Mouse (Mus musculus): ENCODE measurements around the gene Camk1d. TPM values are rescaled to one million over a fixed set of nuclear protein-coding genes. Genes with fewer than 3 reads are reported as not detected.
"Not testable (repeated sequence)": the region's sequence is repeated elsewhere in the genome, so short reads cannot be mapped to it uniquely, and the experiment has no call there.

Gene Camk1d
- polyA plus RNA-seq, 1 experiment from 2014 or later, result 6.7 TPM

DNA sequence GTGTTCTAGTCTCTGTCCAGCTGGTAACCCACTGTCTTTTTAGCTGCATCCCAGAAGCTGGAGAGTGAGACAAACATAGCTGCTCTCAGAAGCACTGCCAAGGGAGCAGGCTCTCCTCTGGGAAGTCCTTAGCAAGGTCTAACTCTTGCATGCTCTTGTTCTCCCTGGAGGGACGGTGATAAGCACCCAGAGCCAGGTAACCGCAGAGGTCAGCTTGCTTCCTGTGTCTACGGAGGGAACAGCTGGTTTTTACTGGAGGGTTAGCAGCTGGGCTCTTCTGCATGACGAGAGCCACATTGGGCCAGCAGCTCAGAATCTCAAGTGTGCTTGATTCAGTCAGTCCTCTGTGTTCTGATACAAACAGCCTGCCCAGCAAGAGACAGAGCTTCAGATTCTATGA is 425.7 kb downstream of the Camk1d start:
- no peak overlapping the region for H3K9ac ChIP-seq
- H3K27me3 ChIP-seq (ENCODE audit: control insufficient read depth, insufficient read depth, low read length), result no peaks in the 10 kb centered on the region
- H3K4me1 ChIP-seq (replicated peaks; ENCODE audit: control insufficient read depth, insufficient read depth, low read length), result no peaks in the 10 kb centered on the region
- WGBS, result 91% methylated on average over 4 of the region's 4 CpGs
- H3K4me3 ChIP-seq (replicated peaks; ENCODE audit: low read length), result no peak overlapping the region
- no peak overlapping the region for H3K27ac ChIP-seq
- no peaks in the 10 kb centered on the region for H3K36me3 ChIP-seq (replicated peaks; ENCODE audit: control insufficient read depth, insufficient read depth)
- no peak overlapping the region for H3K4me2 ChIP-seq (replicated peaks)
- no peaks in the 10 kb centered on the region for H3K9me3 ChIP-seq (ENCODE audit: control insufficient read depth, low read length)
- no peak for ATAC-seq (ENCODE audit: low FRiP score)
- DNase-seq (ENCODE audit: low spot score), result no peak

- Histone ChIP-seq H3K27me3 (ENCODE audit: control insufficient read depth, insufficient read depth, low read length) (no peaks in the 10 kb centered on the region), H3K9me3 (ENCODE audit: control insufficient read depth, low read length) (no peaks in the 10 kb centered on the region), H3K4me1 (replicated peaks; ENCODE audit: control insufficient read depth, insufficient read depth, low read length) (no peaks in the 10 kb centered on the region), H3K9ac (no peak overlapping the region), H3K27ac (no peak overlapping the region), H3K4me2 (replicated peaks) (no peak overlapping the region), H3K4me3 (replicated peaks; ENCODE audit: low read length) (no peak overlapping the region), H3K36me3 (replicated peaks; ENCODE audit: control insufficient read depth, insufficient read depth) (no peaks in the 10 kb centered on the region)
- 95% methylated on average over 3 of the region's 3 CpGs for WGBS
- DNase-seq (ENCODE audit: low spot score) (no peak), ATAC-seq (ENCODE audit: low FRiP score) (no peak)
These were observed 427.3 kb downstream of the Camk1d start for GRCm38 (mm10) chr2:5287044-5287380.

- H3K4me3 ChIP-seq (replicated peaks; ENCODE audit: low read length), result no peak overlapping the region
- WGBS, result 85% methylated on average over 5 of the region's 5 CpGs
- no peak overlapping the region for H3K27ac ChIP-seq
- H3K9ac ChIP-seq, result no peak overlapping the region
- H3K4me1 ChIP-seq (replicated peaks; ENCODE audit: control insufficient read depth, insufficient read depth, low read length), result no peaks in the 10 kb centered on the region
- H3K9me3 ChIP-seq (ENCODE audit: control insufficient read depth, low read length), result no peaks in the 10 kb centered on the region
- H3K27me3 ChIP-seq (ENCODE audit: control insufficient read depth, insufficient read depth, low read length), result no peaks in the 10 kb centered on the region
- H3K4me2 ChIP-seq (replicated peaks), result no peak overlapping the region
- H3K36me3 ChIP-seq (replicated peaks; ENCODE audit: control insufficient read depth, insufficient read depth), result no peaks in the 10 kb centered on the region
- DNase-seq (ENCODE audit: low spot score), result no peak
- ATAC-seq (ENCODE audit: low FRiP score), result no peak
These were observed 427.9 kb downstream of the Camk1d start for GRCm38 (mm10) chr2:5286189-5287043.

GRCm38 (mm10) chr2:5284351-5284750 is 430.0 kb downstream of the Camk1d start:
- WGBS, result 92% methylated on average over 5 of the region's 5 CpGs
- Histone ChIP-seq H3K9ac (no peak overlapping the region), H3K4me2 (replicated peaks) (no peak overlapping the region), H3K4me3 (replicated peaks; ENCODE audit: low read length) (no peak overlapping the region), H3K9me3 (ENCODE audit: control insufficient read depth, low read length) (no peaks in the 10 kb centered on the region), H3K27ac (no peak overlapping the region), H3K4me1 (replicated peaks; ENCODE audit: control insufficient read depth, insufficient read depth, low read length) (no peaks in the 10 kb centered on the region), H3K27me3 (ENCODE audit: control insufficient read depth, insufficient read depth, low read length) (no peaks in the 10 kb centered on the region), H3K36me3 (replicated peaks; ENCODE audit: control insufficient read depth, insufficient read depth) (no peaks in the 10 kb centered on the region)
- no peak for ATAC-seq (ENCODE audit: low FRiP score)
- DNase-seq (ENCODE audit: low spot score), result no peak

DNA sequence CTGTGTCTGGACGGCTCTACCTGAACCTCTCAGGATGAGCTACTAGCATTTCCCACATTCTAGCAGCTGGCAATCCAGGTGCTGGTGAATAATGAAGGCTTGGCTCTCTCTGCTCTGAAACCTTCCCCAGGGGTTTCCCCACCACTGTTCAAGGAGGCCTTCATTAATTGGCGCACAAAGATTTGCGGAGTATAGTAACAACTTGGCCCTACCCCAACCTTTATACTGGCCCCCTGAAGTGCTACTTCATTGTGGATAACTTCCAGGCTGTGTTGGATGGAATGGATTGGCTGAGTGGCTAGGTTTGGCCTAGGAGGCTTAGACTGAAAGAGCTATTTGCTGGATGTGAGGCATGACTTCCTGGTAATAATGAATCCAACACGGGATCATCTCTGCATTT is 431.7 kb downstream of the Camk1d start:
- Histone ChIP-seq H3K36me3 (replicated peaks; ENCODE audit: control insufficient read depth, insufficient read depth) (no peaks in the 10 kb centered on the region), H3K27ac (no peak overlapping the region), H3K9me3 (ENCODE audit: control insufficient read depth, low read length) (no peaks in the 10 kb centered on the region), H3K4me3 (replicated peaks; ENCODE audit: low read length) (no peak overlapping the region), H3K4me2 (replicated peaks) (no peak overlapping the region), H3K9ac (no peak overlapping the region), H3K27me3 (ENCODE audit: control insufficient read depth, insufficient read depth, low read length) (no peaks in the 10 kb centered on the region), H3K4me1 (replicated peaks; ENCODE audit: control insufficient read depth, insufficient read depth, low read length) (no peaks in the 10 kb centered on the region)
- no peak for DNase-seq (ENCODE audit: low spot score)
- WGBS, result 76% methylated on average over 4 of the region's 4 CpGs
- ATAC-seq (ENCODE audit: low FRiP score), result no peak

GRCm38 (mm10) chr2:5267980-5268379 is 446.3 kb downstream of the Camk1d start:
- 86% methylated on average over 2 of the region's 2 CpGs for WGBS
- H3K4me3 ChIP-seq (replicated peaks; ENCODE audit: low read length), result no peak overlapping the region
- no peak overlapping the region for H3K27ac ChIP-seq
- no peak for ATAC-seq (ENCODE audit: low FRiP score)
- H3K36me3 ChIP-seq (replicated peaks; ENCODE audit: control insufficient read depth, insufficient read depth), result no peaks in the 10 kb centered on the region
- no peak overlapping the region for H3K4me2 ChIP-seq (replicated peaks)
- H3K9ac ChIP-seq, result no peak overlapping the region
- H3K27me3 ChIP-seq (ENCODE audit: control insufficient read depth, insufficient read depth, low read length), result no peaks in the 10 kb centered on the region
- DNase-seq (ENCODE audit: low spot score), result no peak
- no peaks in the 10 kb centered on the region for H3K4me1 ChIP-seq (replicated peaks; ENCODE audit: control insufficient read depth, insufficient read depth, low read length)
- no peaks in the 10 kb centered on the region for H3K9me3 ChIP-seq (ENCODE audit: control insufficient read depth, low read length)

- Histone ChIP-seq H3K36me3 (replicated peaks; ENCODE audit: control insufficient read depth, insufficient read depth) (no peaks in the 10 kb centered on the region), H3K4me3 (replicated peaks; ENCODE audit: low read length) (no peak overlapping the region), H3K4me1 (replicated peaks; ENCODE audit: control insufficient read depth, insufficient read depth, low read length) (no peaks in the 10 kb centered on the region), H3K27me3 (ENCODE audit: control insufficient read depth, insufficient read depth, low read length) (no peaks in the 10 kb centered on the region), H3K4me2 (replicated peaks) (no peak overlapping the region), H3K27ac (no peak overlapping the region), H3K9ac (no peak overlapping the region), H3K9me3 (ENCODE audit: control insufficient read depth, low read length) (no peaks in the 10 kb centered on the region)
- DNase-seq (ENCODE audit: low spot score) (no peak), ATAC-seq (ENCODE audit: low FRiP score) (no peak)
- WGBS, result 64% methylated on average over 2 of the region's 2 CpGs
These were observed 452.0 kb downstream of the Camk1d start for GRCm38 (mm10) chr2:5262279-5262678.

GRCm38 (mm10) chr2:5258250-5258649 is 456.1 kb downstream of the Camk1d start:
- ATAC-seq (ENCODE audit: low FRiP score), result no peak
- 78% methylated on average over 3 of the region's 3 CpGs for WGBS
- Histone ChIP-seq H3K27me3 (ENCODE audit: control insufficient read depth, insufficient read depth, low read length) (no peaks in the 10 kb centered on the region), H3K9me3 (ENCODE audit: control insufficient read depth, low read length) (no peaks in the 10 kb centered on the region), H3K9ac (no peak overlapping the region), H3K36me3 (replicated peaks; ENCODE audit: control insufficient read depth, insufficient read depth) (no peaks in the 10 kb centered on the region), H3K4me1 (replicated peaks; ENCODE audit: control insufficient read depth, insufficient read depth, low read length) (no peaks in the 10 kb centered on the region), H3K27ac (no peak overlapping the region), H3K4me2 (replicated peaks) (no peak overlapping the region), H3K4me3 (replicated peaks; ENCODE audit: low read length) (no peak overlapping the region)
- DNase-seq (ENCODE audit: low spot score), result no peak

GRCm38 (mm10) chr2:5249969-5250368 is 464.3 kb downstream of the Camk1d start:
- Histone ChIP-seq H3K36me3 (replicated peaks; ENCODE audit: control insufficient read depth, insufficient read depth) (no peaks in the 10 kb centered on the region), H3K9ac (no peak overlapping the region), H3K4me2 (replicated peaks) (no peak overlapping the region), H3K4me3 (replicated peaks; ENCODE audit: low read length) (no peak overlapping the region), H3K9me3 (ENCODE audit: control insufficient read depth, low read length) (no peaks in the 10 kb centered on the region), H3K4me1 (replicated peaks; ENCODE audit: control insufficient read depth, insufficient read depth, low read length) (no peaks in the 10 kb centered on the region), H3K27me3 (ENCODE audit: control insufficient read depth, insufficient read depth, low read length) (no peaks in the 10 kb centered on the region), H3K27ac (no peak overlapping the region)
- DNase-seq (ENCODE audit: low spot score) (peak; percentile 37), ATAC-seq (ENCODE audit: low FRiP score) (no peak)
- WGBS, result 75% methylated on average over 12 of the region's 12 CpGs

GRCm38 (mm10) chr2:5249199-5249598 is 465.1 kb downstream of the Camk1d start:
- not testable (repeated sequence) for H3K36me3 ChIP-seq (replicated peaks; ENCODE audit: control insufficient read depth, insufficient read depth); DNase-seq (ENCODE audit: low spot score); H3K4me2 ChIP-seq (replicated peaks); H3K4me1 ChIP-seq (replicated peaks; ENCODE audit: control insufficient read depth, insufficient read depth, low read length); H3K4me3 ChIP-seq (replicated peaks; ENCODE audit: low read length); ATAC-seq (ENCODE audit: low FRiP score); H3K9me3 ChIP-seq (ENCODE audit: control insufficient read depth, low read length); H3K9ac ChIP-seq; H3K27ac ChIP-seq; H3K27me3 ChIP-seq (ENCODE audit: control insufficient read depth, insufficient read depth, low read length)
- 97% methylated on average over 6 of the region's 6 CpGs for WGBS
